Mouse (Mus musculus): ENCODE results near the gene Lrp2. TPM values are rescaled to one million over a fixed set of nuclear protein-coding genes. Genes with fewer than 3 reads are reported as not detected.

Gene Lrp2
- 1 to 10 TPM in 1 of 2 experiments, under 1 TPM in 1; 0.72 to 1.4 TPM for total RNA-seq (2021)
- long read RNA-seq, experiment 1 = 0 reads
- long read RNA-seq, experiment 2 = 0 reads

- DNase-seq = peak; percentile 8 to 9
Observed at GRCm38 (mm10) chr2:69585886-69586398, at the start of gene Lrp2. Lrp2 (minus strand) TSS chr2:69586065.

- peak; percentile 32 to 71 for DNase-seq
Observed at GRCm38 (mm10) chr2:69635064-69635701, 49.3 kb upstream of the Lrp2 start.

- DNase-seq = no peak
Observed at GRCm38 (mm10) chr2:69631449-69631848, 45.6 kb upstream of the Lrp2 start.

GRCm38 (mm10) chr2:69630792-69631191 lies 44.9 kb upstream of the Lrp2 start:
- DNase-seq = no peak

- DNase-seq = no peak
Observed at GRCm38 (mm10) chr2:69629914-69630313, 44.0 kb upstream of the Lrp2 start.

GRCm38 (mm10) chr2:69629215-69629614 lies 43.4 kb upstream of the Lrp2 start:
- DNase-seq = no peak

GRCm38 (mm10) chr2:69619286-69619685 lies 33.4 kb upstream of the Lrp2 start:
- no peak for DNase-seq

GRCm38 (mm10) chr2:69618336-69618735 lies 32.5 kb upstream of the Lrp2 start:
- no peak for DNase-seq

- no peak for DNase-seq
Observed at GRCm38 (mm10) chr2:69613237-69613636, 27.4 kb upstream of the Lrp2 start.

- DNase-seq = no peak
Observed at GRCm38 (mm10) chr2:69612716-69613115, 26.9 kb upstream of the Lrp2 start.

GRCm38 (mm10) chr2:69612237-69612636 lies 26.4 kb upstream of the Lrp2 start:
- DNase-seq = no peak

- no peak for DNase-seq
Observed at GRCm38 (mm10) chr2:69606621-69607020, 20.8 kb upstream of the Lrp2 start.

GRCm38 (mm10) chr2:69603726-69604393 lies 18.0 kb upstream of the Lrp2 start:
- DNase-seq = no peak

GRCm38 (mm10) chr2:69593168-69593567 lies 7.3 kb upstream of the Lrp2 start:
- DNase-seq = no peak

- no peak for DNase-seq
Observed at GRCm38 (mm10) chr2:69592536-69592935, 6.7 kb upstream of the Lrp2 start.

GRCm38 (mm10) chr2:69591966-69592505 lies 6.2 kb upstream of the Lrp2 start:
- DNase-seq = no peak

- DNase-seq = no peak
Observed at GRCm38 (mm10) chr2:69590548-69590947, 4.7 kb upstream of the Lrp2 start.

- no peak for DNase-seq
Observed at GRCm38 (mm10) chr2:69587896-69588295, 2.0 kb upstream of the Lrp2 start.

GRCm38 (mm10) chr2:69586821-69587728 lies 1.2 kb upstream of the Lrp2 start:
- no peak for DNase-seq

GRCm38 (mm10) chr2:69585191-69585885 lies 527 bp downstream of the Lrp2 start:
- DNase-seq = peak in 1 of 2 experiments; percentile 9

GRCm38 (mm10) chr2:69584117-69584933 lies 1.5 kb downstream of the Lrp2 start:
- peak in 1 of 2 experiments; percentile 5 for DNase-seq

Data from heart, adult 18-20 months (tissue).